Mouse (Mus musculus): ENCODE results near the gene Asic2.

Gene Asic2

GRCm38 (mm10) chr11:81322466-81322865, 645.8 kb downstream of the Asic2 start:
- TF ChIP-seq GATA4 (IDR thresholded peaks at IDR 0.05; ENCODE audit: insufficient replicate concordance, low read length) = no peak

GRCm38 (mm10) chr11:81290041-81290440, 678.2 kb downstream of the Asic2 start:
- TF ChIP-seq GATA4 (IDR thresholded peaks at IDR 0.05; ENCODE audit: insufficient replicate concordance, low read length) = no peak

DNA sequence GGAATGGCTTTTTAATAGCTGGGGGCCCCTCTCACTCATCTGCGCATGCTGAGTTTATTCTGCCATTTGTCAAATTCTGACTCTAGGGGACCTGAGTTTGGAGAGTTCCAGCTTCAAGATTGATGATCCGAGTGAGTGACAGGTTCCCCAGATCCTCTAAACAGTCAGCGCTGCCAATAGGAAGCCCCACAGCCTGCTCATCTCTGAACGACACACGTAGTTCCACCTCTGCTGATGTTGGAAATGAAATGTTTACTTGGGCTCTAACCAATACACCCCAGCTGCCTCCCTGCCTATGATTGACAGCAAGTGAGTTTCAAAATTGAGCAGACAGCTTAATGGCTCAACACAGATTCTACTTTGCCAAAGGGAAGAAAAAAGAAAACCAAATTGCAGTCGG, 685.1 kb downstream of the Asic2 start:
- no peak for TF ChIP-seq GATA4 (IDR thresholded peaks at IDR 0.05; ENCODE audit: insufficient replicate concordance, low read length)

GRCm38 (mm10) chr11:81280070-81280469, 688.2 kb downstream of the Asic2 start:
- TF ChIP-seq GATA4 (IDR thresholded peaks at IDR 0.05; ENCODE audit: insufficient replicate concordance, low read length) = no peak

DNA sequence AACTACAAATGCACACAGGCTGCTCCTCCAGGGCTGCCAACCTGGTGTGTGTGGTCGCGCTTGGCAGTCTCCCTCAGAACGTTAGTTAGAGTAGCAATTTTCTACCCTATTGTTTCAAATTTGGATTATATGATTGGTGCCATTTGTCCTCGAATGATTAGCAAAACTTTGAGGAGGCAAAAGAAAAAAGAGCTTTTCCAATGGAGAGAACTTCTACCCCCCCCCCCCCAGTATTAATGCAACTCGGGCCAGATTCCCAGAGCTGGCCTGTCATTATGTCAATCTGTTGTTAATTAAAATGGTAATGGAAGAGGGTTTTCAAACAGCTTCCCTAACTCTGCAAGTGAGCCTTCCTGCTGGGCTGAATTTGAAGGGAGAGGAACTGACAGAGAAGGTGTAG, 690.9 kb downstream of the Asic2 start:
- no peak for TF ChIP-seq GATA4 (IDR thresholded peaks at IDR 0.05; ENCODE audit: insufficient replicate concordance, low read length)

- TF ChIP-seq GATA4 (IDR thresholded peaks at IDR 0.05; ENCODE audit: insufficient replicate concordance, low read length) = no peak
Observed at GRCm38 (mm10) chr11:81272677-81273418, 695.4 kb downstream of the Asic2 start.

- no peak for TF ChIP-seq GATA4 (IDR thresholded peaks at IDR 0.05; ENCODE audit: insufficient replicate concordance, low read length)
Observed at GRCm38 (mm10) chr11:81271422-81271821, 696.8 kb downstream of the Asic2 start.

- TF ChIP-seq GATA4 (IDR thresholded peaks at IDR 0.05; ENCODE audit: insufficient replicate concordance, low read length) = no peak
Observed at GRCm38 (mm10) chr11:81270518-81270917, 697.7 kb downstream of the Asic2 start.

- TF ChIP-seq GATA4 (IDR thresholded peaks at IDR 0.05; ENCODE audit: insufficient replicate concordance, low read length) = no peak
Observed at GRCm38 (mm10) chr11:81263757-81264156, 704.5 kb downstream of the Asic2 start.

- TF ChIP-seq GATA4 (IDR thresholded peaks at IDR 0.05; ENCODE audit: insufficient replicate concordance, low read length) = no peak
Observed at GRCm38 (mm10) chr11:81263193-81263592, 705.1 kb downstream of the Asic2 start.

- TF ChIP-seq GATA4 (IDR thresholded peaks at IDR 0.05; ENCODE audit: insufficient replicate concordance, low read length) = no peak
Observed at GRCm38 (mm10) chr11:81261259-81261658, 707.0 kb downstream of the Asic2 start.

- no peak for TF ChIP-seq GATA4 (IDR thresholded peaks at IDR 0.05; ENCODE audit: insufficient replicate concordance, low read length)
Observed at GRCm38 (mm10) chr11:81239966-81240681, 728.1 kb downstream of the Asic2 start.

- no peak for TF ChIP-seq GATA4 (IDR thresholded peaks at IDR 0.05; ENCODE audit: insufficient replicate concordance, low read length)
Observed at GRCm38 (mm10) chr11:81239091-81239490, 729.2 kb downstream of the Asic2 start.

- no peak for TF ChIP-seq GATA4 (IDR thresholded peaks at IDR 0.05; ENCODE audit: insufficient replicate concordance, low read length)
Observed at GRCm38 (mm10) chr11:81236070-81236469, 732.2 kb downstream of the Asic2 start.

- TF ChIP-seq GATA4 (IDR thresholded peaks at IDR 0.05; ENCODE audit: insufficient replicate concordance, low read length) = no peak
Observed at GRCm38 (mm10) chr11:81223361-81223760, 744.9 kb downstream of the Asic2 start.

GRCm38 (mm10) chr11:81220786-81221185, 747.5 kb downstream of the Asic2 start:
- no peak for TF ChIP-seq GATA4 (IDR thresholded peaks at IDR 0.05; ENCODE audit: insufficient replicate concordance, low read length)
